Mouse (Mus musculus): ENCODE measurements at regions not wholly inside any gene's neighbourhood (a gene's known extent, or its start where the extent isn't known, plus 50 kb on each side); places are given as distances from the start of the nearest gene placed in this dataset.
A peak's percentile ranks its signal among the peaks of the same experiment; 100 is the strongest.

DNA sequence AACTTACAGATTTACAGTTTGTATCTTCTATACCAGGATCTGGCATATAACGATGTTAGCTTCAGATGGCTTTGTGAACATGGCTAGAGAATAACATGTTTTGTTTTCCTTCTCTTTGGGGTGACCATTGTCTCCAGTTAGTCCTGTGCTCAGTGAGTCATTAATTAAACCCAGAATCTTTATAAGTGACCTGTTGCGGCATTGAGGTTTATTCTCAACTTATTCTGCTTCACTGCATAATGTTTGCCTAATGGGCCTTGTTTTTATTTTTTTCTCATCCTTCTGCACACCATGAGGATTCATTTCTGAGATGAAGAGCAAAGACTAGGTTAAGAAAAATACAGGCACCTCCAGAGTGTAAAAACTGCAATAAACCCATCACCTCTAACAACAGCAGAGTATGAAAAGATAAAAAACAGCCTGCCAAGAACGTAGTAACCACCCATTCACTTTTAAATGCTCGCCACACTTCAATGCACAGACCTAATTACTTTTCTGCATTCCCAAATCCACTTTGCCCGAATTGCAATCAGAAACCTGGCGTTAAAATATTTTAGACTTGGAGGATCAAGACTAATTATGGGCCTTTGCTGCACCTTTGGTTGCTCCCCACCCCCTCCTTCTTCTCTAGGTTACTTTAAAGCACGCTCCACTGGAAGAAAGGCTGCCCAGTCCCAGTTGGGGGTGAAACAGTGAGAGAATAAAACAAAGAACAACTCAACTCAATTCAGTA is 381.5 kb upstream of the Nr2f1 start:
- DNase-seq, result peak; percentile 64
- H3K4me3 ChIP-seq (ENCODE audit: insufficient read depth, low read depth, low read length), result no peak overlapping the region
- no peak overlapping the region for H3K27ac ChIP-seq (ENCODE audit: insufficient read depth, low read depth, low read length)
- no peaks in the 10 kb centered on the region for H3K4me1 ChIP-seq (ENCODE audit: control insufficient read depth, insufficient read depth, low read length)
- TF ChIP-seq POLR2A (IDR thresholded peaks at IDR 0.05; ENCODE audit: low read depth, low read length) (no peak), CTCF (conservative IDR thresholded peaks at IDR 0.05; ENCODE audit: insufficient read depth, insufficient read length, low read depth, low read length) (no peak)
- WGBS, result 26% methylated on average over 7 of the region's 7 CpGs
- H3K36me3 ChIP-seq (ENCODE audit: control insufficient read depth, insufficient read depth, low read length), result no peaks in the 10 kb centered on the region
- no peaks in the 10 kb centered on the region for H3K27me3 ChIP-seq (replicated peaks; ENCODE audit: control insufficient read depth, insufficient read depth, low read length)

DNA sequence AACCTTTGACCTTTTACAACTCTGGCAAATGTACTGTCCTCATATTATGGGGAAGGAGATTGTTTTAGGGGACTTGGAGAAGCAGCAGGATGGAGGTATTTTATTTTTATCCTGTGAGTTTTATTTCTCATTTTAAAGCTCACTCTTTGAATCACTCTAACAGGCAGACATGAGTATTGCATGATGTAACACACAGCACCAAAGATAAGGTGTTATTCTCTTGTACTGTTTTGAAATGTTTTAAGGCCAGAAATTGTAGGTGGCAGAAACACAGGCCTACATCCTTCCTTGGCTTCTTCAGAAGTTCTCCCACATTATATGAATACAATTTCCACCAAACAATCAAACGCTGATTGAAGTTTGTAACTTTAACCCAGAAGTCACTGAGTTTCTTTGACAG is 377.9 kb upstream of the Nr2f1 start:
- H3K27ac ChIP-seq (ENCODE audit: insufficient read depth, low read depth, low read length), result no peak overlapping the region
- whole genome bisulfite sequencing, result 91% methylated on average over 1 of the region's 1 CpGs

GRCm38 (mm10) chr13:78576300-78577296 is 377.0 kb upstream of the Nr2f1 start:
- no peak for DNase-seq
- Histone ChIP-seq H3K27me3 (replicated peaks; ENCODE audit: control insufficient read depth, insufficient read depth, low read length) (no peaks in the 10 kb centered on the region), H3K36me3 (ENCODE audit: control insufficient read depth, insufficient read depth, low read length) (no peaks in the 10 kb centered on the region), H3K4me1 (ENCODE audit: control insufficient read depth, insufficient read depth, low read length) (no peaks in the 10 kb centered on the region), H3K27ac (ENCODE audit: insufficient read depth, low read depth, low read length) (no peak overlapping the region), H3K4me3 (ENCODE audit: insufficient read depth, low read depth, low read length) (no peak overlapping the region)
- 63% methylated on average over 9 of the region's 9 CpGs for WGBS
- no peak for TF ChIP-seq POLR2A (IDR thresholded peaks at IDR 0.05; ENCODE audit: low read depth, low read length)
- TF ChIP-seq CTCF (conservative IDR thresholded peaks at IDR 0.05; ENCODE audit: insufficient read depth, insufficient read length, low read depth, low read length), result no peak

More for the DNA sequence above, 377.9 kb upstream of the Nr2f1 start:
- no peaks in the 10 kb centered on the region for H3K36me3 ChIP-seq (ENCODE audit: control insufficient read depth, insufficient read depth, low read length)
- no peaks in the 10 kb centered on the region for H3K27me3 ChIP-seq (replicated peaks; ENCODE audit: control insufficient read depth, insufficient read depth, low read length)
- no peak for DNase-seq
- no peaks in the 10 kb centered on the region for H3K4me1 ChIP-seq (ENCODE audit: control insufficient read depth, insufficient read depth, low read length)
- H3K4me3 ChIP-seq (ENCODE audit: insufficient read depth, low read depth, low read length), result no peak overlapping the region
- TF ChIP-seq POLR2A (IDR thresholded peaks at IDR 0.05; ENCODE audit: low read depth, low read length), result no peak
- TF ChIP-seq CTCF (conservative IDR thresholded peaks at IDR 0.05; ENCODE audit: insufficient read depth, insufficient read length, low read depth, low read length), result no peak

- TF ChIP-seq CTCF (conservative IDR thresholded peaks at IDR 0.05; ENCODE audit: insufficient read depth, insufficient read length, low read depth, low read length) (no peak), POLR2A (IDR thresholded peaks at IDR 0.05; ENCODE audit: low read depth, low read length) (no peak)
- no peak overlapping the region for H3K4me3 ChIP-seq (ENCODE audit: insufficient read depth, low read depth, low read length)
- H3K36me3 ChIP-seq (ENCODE audit: control insufficient read depth, insufficient read depth, low read length), result no peaks in the 10 kb centered on the region
- no peak for DNase-seq
- no peaks in the 10 kb centered on the region for H3K27me3 ChIP-seq (replicated peaks; ENCODE audit: control insufficient read depth, insufficient read depth, low read length)
- no peak overlapping the region for H3K27ac ChIP-seq (ENCODE audit: insufficient read depth, low read depth, low read length)
- H3K4me1 ChIP-seq (ENCODE audit: control insufficient read depth, insufficient read depth, low read length), result no peaks in the 10 kb centered on the region
- WGBS, result 84% methylated on average over 2 of the region's 2 CpGs
Observed at GRCm38 (mm10) chr13:78571093-78571492, 371.5 kb upstream of the Nr2f1 start.

GRCm38 (mm10) chr13:78524446-78524937 is 324.9 kb upstream of the Nr2f1 start:
- H3K27me3 ChIP-seq (replicated peaks; ENCODE audit: control insufficient read depth, insufficient read depth, low read length), result no peaks in the 10 kb centered on the region
- no peak overlapping the region for H3K4me3 ChIP-seq (ENCODE audit: insufficient read depth, low read depth, low read length)
- no peaks in the 10 kb centered on the region for H3K36me3 ChIP-seq (ENCODE audit: control insufficient read depth, insufficient read depth, low read length)
- no peaks in the 10 kb centered on the region for H3K4me1 ChIP-seq (ENCODE audit: control insufficient read depth, insufficient read depth, low read length)
- WGBS, result 72% methylated on average over 2 of the region's 2 CpGs
- no peak overlapping the region for H3K27ac ChIP-seq (ENCODE audit: insufficient read depth, low read depth, low read length)
- TF ChIP-seq CTCF (conservative IDR thresholded peaks at IDR 0.05; ENCODE audit: insufficient read depth, insufficient read length, low read depth, low read length) (no peak), POLR2A (IDR thresholded peaks at IDR 0.05; ENCODE audit: low read depth, low read length) (no peak)
- DNase-seq, result no peak

DNA sequence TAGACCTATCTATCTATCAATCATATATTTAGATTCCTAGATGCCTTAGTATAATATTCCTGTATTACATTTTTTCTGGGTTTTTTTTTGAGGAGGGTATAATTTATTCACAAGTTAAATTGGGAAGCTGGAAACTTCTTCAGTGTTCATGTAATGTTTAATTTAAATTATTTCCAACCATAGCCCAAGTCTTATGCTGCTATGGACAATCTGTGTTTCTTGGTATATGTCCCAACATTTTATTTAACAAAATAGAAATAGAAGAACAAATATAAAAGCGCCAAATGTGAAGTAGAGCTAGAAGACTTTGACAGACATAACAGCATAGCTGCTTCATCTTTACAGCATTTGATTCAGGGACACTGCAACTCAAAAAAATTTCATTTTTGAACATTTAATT is 321.2 kb upstream of the Nr2f1 start:
- no peak overlapping the region for H3K27ac ChIP-seq (ENCODE audit: insufficient read depth, low read depth, low read length)
- WGBS, result 94% methylated on average over 1 of the region's 1 CpGs
- TF ChIP-seq CTCF (conservative IDR thresholded peaks at IDR 0.05; ENCODE audit: insufficient read depth, insufficient read length, low read depth, low read length), result no peak
- no peak for TF ChIP-seq POLR2A (IDR thresholded peaks at IDR 0.05; ENCODE audit: low read depth, low read length)

GRCm38 (mm10) chr13:78520186-78520585 is 320.6 kb upstream of the Nr2f1 start:
- no peak overlapping the region for H3K27ac ChIP-seq (ENCODE audit: insufficient read depth, low read depth, low read length)
- no peaks in the 10 kb centered on the region for H3K36me3 ChIP-seq (ENCODE audit: control insufficient read depth, insufficient read depth, low read length)
- H3K4me1 ChIP-seq (ENCODE audit: control insufficient read depth, insufficient read depth, low read length), result no peaks in the 10 kb centered on the region
- no peaks in the 10 kb centered on the region for H3K27me3 ChIP-seq (replicated peaks; ENCODE audit: control insufficient read depth, insufficient read depth, low read length)
- no peak for DNase-seq
- H3K4me3 ChIP-seq (ENCODE audit: insufficient read depth, low read depth, low read length), result no peak overlapping the region
- TF ChIP-seq POLR2A (IDR thresholded peaks at IDR 0.05; ENCODE audit: low read depth, low read length) (no peak), CTCF (conservative IDR thresholded peaks at IDR 0.05; ENCODE audit: insufficient read depth, insufficient read length, low read depth, low read length) (no peak)
- 89% methylated on average over 3 of the region's 3 CpGs for whole genome bisulfite sequencing

More for the DNA sequence above, 321.2 kb upstream of the Nr2f1 start:
- Histone ChIP-seq H3K36me3 (ENCODE audit: control insufficient read depth, insufficient read depth, low read length) (no peaks in the 10 kb centered on the region), H3K4me1 (ENCODE audit: control insufficient read depth, insufficient read depth, low read length) (no peaks in the 10 kb centered on the region), H3K4me3 (ENCODE audit: insufficient read depth, low read depth, low read length) (no peak overlapping the region), H3K27me3 (replicated peaks; ENCODE audit: control insufficient read depth, insufficient read depth, low read length) (no peaks in the 10 kb centered on the region)
- DNase-seq, result no peak
